Mouse (Mus musculus): ENCODE data around the gene Iqgap2. TPM values are rescaled to one million over a fixed set of nuclear protein-coding genes. Genes with fewer than 3 reads are reported as not detected.

The Iqgap2 gene
- 3.4 and 7.4 TPM in 2 replicates for polyA plus RNA-seq (2011; ENCODE audit: insufficient read length, low read depth, missing spikeins)

DNA sequence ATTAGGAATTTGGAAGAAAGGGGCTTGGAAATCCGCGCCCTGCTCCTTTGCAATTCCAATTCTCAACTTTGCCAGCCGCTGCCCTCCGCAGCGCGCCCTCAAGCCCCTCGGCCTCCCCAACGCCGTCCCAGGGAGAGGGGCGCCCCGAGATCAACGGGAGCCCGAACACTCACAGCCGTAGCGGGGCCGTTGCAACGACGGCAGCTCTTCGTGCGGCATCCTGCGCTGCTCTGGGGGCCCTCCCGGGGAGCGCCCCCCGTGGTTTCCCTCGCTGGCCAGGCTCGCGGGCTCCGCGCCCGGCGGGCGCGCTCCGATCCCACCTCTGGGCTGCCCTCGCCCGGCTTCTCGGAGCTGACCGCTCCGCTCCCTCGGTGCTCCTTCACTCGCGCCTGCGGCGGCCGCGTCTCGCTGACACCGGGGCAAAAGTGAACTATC lies at the start of gene Iqgap2:
TSS of gene Iqgap2 (minus strand) at position 432 of the 435 bp plus-strand sequence.
- peak within 1 kb of the TSS; percentile 55 for H3K4me3 ChIP-seq (ENCODE audit: insufficient read depth, low read length)
- no peak within 1 kb of the TSS for H3K27ac ChIP-seq (ENCODE audit: insufficient read depth, low read length)
- H3K4me1 ChIP-seq (ENCODE audit: control insufficient read depth, insufficient read depth, low read length): no peaks in the 10 kb centered on the region
- no peak for TF ChIP-seq CTCF (IDR thresholded peaks at IDR 0.05; ENCODE audit: borderline replicate concordance, insufficient read depth, low read length)
- no peak for TF ChIP-seq POLR2A (IDR thresholded peaks at IDR 0.05; ENCODE audit: low read depth, low read length)

DNA sequence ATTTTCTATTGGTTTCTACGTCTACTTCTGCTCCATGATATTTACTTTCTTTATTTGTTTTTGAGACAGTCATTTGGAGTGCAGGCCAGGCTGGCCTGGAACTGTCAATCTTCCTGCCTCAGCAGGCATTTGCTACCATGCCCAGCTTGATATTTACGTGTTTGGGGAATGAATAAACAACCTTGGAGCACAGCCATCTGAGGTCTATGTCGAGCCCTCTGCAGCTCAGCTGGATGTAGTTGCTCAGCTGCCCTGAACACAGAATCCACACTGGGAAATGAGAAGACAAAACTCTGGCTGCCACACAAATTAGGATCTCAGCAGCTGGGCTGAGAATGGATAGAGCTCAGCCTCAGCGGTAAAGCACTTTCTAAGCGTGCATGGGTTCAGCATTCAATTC lies 49.1 kb upstream of the Iqgap2 start:
- no peak overlapping the region for H3K27ac ChIP-seq (ENCODE audit: insufficient read depth, low read length)
- no peak overlapping the region for H3K4me3 ChIP-seq (ENCODE audit: insufficient read depth, low read length)
- TF ChIP-seq POLR2A (IDR thresholded peaks at IDR 0.05; ENCODE audit: low read depth, low read length): no peak
- no peak for TF ChIP-seq CTCF (IDR thresholded peaks at IDR 0.05; ENCODE audit: borderline replicate concordance, insufficient read depth, low read length)
- 0 out of 2 replicates have a peak, but pooled peaks cover 2% of the 10 kb centered on the region for H3K4me1 ChIP-seq (ENCODE audit: control insufficient read depth, insufficient read depth, low read length)

DNA sequence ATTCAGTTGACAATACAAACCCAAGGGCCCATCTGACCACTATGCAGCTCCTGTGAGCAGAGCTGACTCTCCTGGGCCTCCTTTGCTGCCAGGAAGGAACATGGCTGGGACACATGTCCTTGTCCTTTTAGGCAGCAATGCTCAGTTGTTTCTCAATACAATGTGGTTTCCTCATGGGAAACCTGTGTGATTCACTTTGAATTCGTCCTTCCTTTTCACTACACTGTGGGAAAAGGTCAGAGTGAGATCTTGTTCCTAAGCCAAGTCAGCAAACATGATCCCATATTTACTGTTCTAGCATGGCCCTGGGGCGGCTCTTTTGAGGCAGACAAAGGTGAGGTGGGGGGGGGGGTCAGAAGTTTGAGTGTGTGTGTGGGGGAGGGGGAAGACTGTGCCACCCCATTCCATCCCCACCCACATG lies 32.5 kb upstream of the Iqgap2 start:
- H3K27ac ChIP-seq (ENCODE audit: insufficient read depth, low read length): no peak overlapping the region
- H3K4me1 ChIP-seq (ENCODE audit: control insufficient read depth, insufficient read depth, low read length): no peaks in the 10 kb centered on the region
- H3K4me3 ChIP-seq (ENCODE audit: insufficient read depth, low read length): no peak overlapping the region
- TF ChIP-seq CTCF (IDR thresholded peaks at IDR 0.05; ENCODE audit: borderline replicate concordance, insufficient read depth, low read length) (no peak), POLR2A (IDR thresholded peaks at IDR 0.05; ENCODE audit: low read depth, low read length) (no peak)

DNA sequence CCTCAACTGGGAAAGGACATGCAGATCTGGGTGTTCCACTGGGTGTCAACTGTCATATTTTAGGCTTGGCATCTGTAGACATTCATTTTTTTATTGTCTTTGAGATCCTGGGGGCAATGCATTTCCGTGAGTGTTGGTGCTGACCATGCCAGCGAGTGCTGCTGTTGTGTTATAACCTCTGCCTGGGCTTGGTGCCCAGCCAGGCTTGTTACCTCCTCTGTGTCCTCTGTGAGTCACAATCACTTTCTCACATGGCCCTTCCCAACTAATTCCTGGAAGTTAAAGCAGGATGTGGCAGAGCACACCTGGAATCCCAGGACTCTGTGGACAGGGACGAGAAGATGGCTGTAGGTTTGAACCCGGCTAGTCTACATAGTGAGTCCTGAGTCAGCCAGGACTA lies 30.9 kb upstream of the Iqgap2 start:
- TF ChIP-seq CTCF (IDR thresholded peaks at IDR 0.05; ENCODE audit: borderline replicate concordance, insufficient read depth, low read length) (no peak), POLR2A (IDR thresholded peaks at IDR 0.05; ENCODE audit: low read depth, low read length) (no peak)
- H3K4me1 ChIP-seq (ENCODE audit: control insufficient read depth, insufficient read depth, low read length): no peaks in the 10 kb centered on the region
- no peak overlapping the region for H3K4me3 ChIP-seq (ENCODE audit: insufficient read depth, low read length)
- no peak overlapping the region for H3K27ac ChIP-seq (ENCODE audit: insufficient read depth, low read length)

DNA sequence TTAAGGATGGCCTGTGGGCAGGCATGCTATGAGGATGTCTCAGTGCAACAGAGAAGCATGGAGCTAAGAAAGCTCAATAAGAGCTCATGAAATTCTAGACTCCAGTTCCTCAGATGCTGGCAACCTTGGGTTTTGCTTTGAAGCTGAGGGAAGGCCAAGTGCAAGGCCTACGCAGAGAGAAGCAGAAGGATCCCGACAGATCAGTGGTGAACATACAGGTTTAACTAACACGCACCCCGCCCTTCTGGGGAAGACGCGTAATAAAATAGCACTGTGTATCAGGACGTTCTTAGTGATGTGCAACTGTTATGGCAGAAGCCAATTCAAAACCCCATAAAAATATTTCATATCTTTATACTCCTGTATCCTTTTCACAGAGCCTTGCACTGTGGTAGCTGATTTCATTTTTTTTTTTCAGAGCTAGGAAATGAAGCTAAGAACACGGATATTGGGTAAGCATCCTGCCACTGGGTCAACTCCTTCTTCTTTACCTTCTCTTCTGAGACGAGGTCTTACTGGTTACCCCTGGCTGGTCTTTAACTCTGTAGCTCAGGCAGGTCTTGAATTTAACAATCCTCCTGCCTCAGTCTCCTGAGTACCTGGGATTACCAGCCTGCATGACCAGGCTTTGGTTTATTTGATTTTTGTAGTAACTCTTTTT lies 27.0 kb upstream of the Iqgap2 start:
- Histone ChIP-seq H3K4me3 (ENCODE audit: insufficient read depth, low read length) (no peak overlapping the region), H3K4me1 (ENCODE audit: control insufficient read depth, insufficient read depth, low read length) (no peaks in the 10 kb centered on the region), H3K27ac (ENCODE audit: insufficient read depth, low read length) (no peak overlapping the region)
- no peak for TF ChIP-seq CTCF (IDR thresholded peaks at IDR 0.05; ENCODE audit: borderline replicate concordance, insufficient read depth, low read length)
- TF ChIP-seq POLR2A (IDR thresholded peaks at IDR 0.05; ENCODE audit: low read depth, low read length): no peak

DNA sequence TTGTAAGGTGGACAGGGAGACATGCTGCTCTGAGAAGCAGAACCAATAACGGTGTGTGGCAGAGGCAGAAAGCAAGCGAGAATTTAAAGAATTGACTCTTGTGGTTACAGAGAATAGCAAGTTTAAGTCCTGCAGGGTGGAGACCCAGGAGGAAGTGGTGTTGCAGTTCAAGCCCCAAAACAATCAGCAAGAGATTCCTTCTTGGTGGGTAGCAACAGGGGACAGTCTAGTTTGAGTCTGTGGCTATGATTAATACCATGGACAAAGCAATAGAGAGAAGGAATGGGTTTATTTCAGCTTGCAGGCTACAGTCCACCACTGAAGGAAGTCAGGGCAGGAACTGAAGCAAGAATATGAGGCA lies 21.3 kb upstream of the Iqgap2 start:
- no peaks in the 10 kb centered on the region for H3K4me1 ChIP-seq (ENCODE audit: control insufficient read depth, insufficient read depth, low read length)
- H3K27ac ChIP-seq (ENCODE audit: insufficient read depth, low read length): no peak overlapping the region
- H3K4me3 ChIP-seq (ENCODE audit: insufficient read depth, low read length): no peak overlapping the region
- TF ChIP-seq POLR2A (IDR thresholded peaks at IDR 0.05; ENCODE audit: low read depth, low read length) (no peak), CTCF (IDR thresholded peaks at IDR 0.05; ENCODE audit: borderline replicate concordance, insufficient read depth, low read length) (no peak)

DNA sequence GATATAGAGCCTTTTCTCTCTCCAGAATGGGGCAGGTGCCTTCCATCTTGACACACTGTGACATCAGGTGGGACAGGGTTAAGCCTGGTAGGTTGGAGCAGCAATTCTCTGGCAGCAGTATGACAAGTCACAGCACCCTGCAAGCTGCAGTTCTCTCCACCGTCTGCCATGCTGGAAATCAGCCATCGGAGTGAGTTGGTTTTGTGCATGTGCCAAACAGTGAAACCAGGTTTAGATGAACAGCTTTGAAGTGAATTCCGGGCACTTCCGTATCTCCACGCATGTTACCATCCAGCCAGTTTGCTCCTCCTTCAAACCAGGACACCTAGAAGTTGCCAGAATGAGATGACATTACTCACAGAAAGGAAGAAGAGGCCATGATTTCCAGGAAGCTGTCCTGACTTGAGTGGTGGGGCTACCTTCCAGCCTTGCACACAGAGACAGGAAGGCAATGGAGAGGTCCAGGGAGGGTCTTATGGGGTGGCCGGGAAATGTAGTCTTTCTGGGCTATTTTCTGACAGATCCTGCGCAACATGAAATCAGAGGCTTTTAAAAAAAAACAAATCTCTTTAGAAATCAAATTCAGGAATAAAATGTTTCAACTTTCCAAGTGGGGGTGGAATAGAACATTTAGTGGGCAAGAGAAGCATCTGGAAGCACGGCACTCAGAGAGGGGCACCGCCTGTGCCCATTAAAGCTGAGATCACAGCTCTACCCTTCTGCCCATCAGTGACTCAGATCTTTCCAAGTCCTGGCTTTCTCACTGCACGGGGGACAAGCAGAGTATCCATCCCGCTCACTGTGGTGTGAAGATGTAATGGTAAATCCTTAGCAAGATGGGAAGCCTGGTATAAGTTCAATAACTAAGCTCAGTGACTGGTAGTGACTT lies 20.7 kb upstream of the Iqgap2 start:
- Histone ChIP-seq H3K4me1 (ENCODE audit: control insufficient read depth, insufficient read depth, low read length) (no peaks in the 10 kb centered on the region), H3K27ac (ENCODE audit: insufficient read depth, low read length) (no peak overlapping the region), H3K4me3 (ENCODE audit: insufficient read depth, low read length) (no peak overlapping the region)
- TF ChIP-seq POLR2A (IDR thresholded peaks at IDR 0.05; ENCODE audit: low read depth, low read length) (no peak), CTCF (IDR thresholded peaks at IDR 0.05; ENCODE audit: borderline replicate concordance, insufficient read depth, low read length) (no peak)

DNA sequence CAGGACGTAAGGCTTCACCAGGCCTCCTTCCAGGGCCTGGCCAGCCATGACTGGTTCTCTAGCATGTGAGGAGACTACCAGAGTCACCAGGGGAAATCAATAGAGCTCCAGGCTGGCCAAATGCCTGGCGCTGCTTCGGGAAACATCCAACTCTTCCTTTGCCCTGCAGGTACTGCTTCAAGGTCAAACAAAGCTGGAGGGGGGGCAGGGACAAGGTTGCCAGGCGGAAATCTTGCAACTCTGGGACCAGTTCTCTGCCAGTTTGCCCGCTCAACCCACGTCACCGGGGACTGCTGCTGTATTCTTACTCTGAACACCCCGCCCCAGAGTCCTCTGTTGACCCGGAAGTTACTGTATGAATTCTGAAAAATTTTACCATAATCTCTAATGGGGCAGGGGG lies 18.5 kb upstream of the Iqgap2 start:
- H3K27ac ChIP-seq (ENCODE audit: insufficient read depth, low read length): no peak overlapping the region
- TF ChIP-seq CTCF (IDR thresholded peaks at IDR 0.05; ENCODE audit: borderline replicate concordance, insufficient read depth, low read length): no peak
- no peaks in the 10 kb centered on the region for H3K4me1 ChIP-seq (ENCODE audit: control insufficient read depth, insufficient read depth, low read length)
- no peak overlapping the region for H3K4me3 ChIP-seq (ENCODE audit: insufficient read depth, low read length)

DNA sequence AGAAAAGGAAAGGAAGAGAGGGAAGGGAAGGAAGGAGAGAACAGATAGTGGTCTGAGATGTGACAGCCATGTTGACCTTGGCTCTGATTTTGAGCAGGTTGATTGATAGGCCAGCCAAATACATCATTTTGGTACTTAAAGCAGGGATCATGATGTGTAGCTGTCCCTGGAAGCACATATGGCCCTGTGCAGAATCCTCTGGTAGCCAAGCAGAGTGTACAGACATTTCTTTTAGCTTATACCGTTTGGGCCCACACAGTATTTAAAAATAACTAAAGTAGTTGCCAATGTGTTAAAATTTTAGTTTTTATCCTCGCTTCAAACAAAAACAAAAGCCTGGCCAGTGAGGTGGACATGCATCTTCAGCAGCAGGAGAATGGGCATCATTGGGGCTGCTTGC lies 17.5 kb upstream of the Iqgap2 start:
- TF ChIP-seq POLR2A (IDR thresholded peaks at IDR 0.05; ENCODE audit: low read depth, low read length) (no peak), CTCF (IDR thresholded peaks at IDR 0.05; ENCODE audit: borderline replicate concordance, insufficient read depth, low read length) (no peak)
- Histone ChIP-seq H3K4me3 (ENCODE audit: insufficient read depth, low read length) (no peak overlapping the region), H3K27ac (ENCODE audit: insufficient read depth, low read length) (no peak overlapping the region), H3K4me1 (ENCODE audit: control insufficient read depth, insufficient read depth, low read length) (no peaks in the 10 kb centered on the region)

DNA sequence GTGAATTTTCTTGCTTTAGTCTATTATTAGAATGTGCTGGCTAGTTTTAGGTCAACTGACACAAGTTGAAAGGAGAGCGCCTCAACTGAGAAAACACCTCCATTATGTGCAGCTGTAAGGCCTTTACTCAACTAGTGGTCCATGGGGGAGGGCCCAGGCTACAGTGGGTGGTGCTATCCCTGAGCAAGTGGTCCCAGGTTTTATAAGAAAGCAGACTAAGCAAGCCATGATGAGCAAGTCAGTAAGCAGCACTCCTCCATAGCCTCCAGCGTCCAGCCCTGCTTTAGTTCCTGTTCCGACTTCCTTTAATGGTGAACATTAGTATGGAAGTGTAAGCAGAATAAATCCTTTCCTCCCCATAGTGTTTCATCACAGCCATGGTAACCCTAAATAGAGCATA lies 11.0 kb upstream of the Iqgap2 start:
- Histone ChIP-seq H3K27ac (ENCODE audit: insufficient read depth, low read length) (no peak overlapping the region), H3K4me3 (ENCODE audit: insufficient read depth, low read length) (no peak overlapping the region), H3K4me1 (ENCODE audit: control insufficient read depth, insufficient read depth, low read length) (no peaks in the 10 kb centered on the region)
- TF ChIP-seq CTCF (IDR thresholded peaks at IDR 0.05; ENCODE audit: borderline replicate concordance, insufficient read depth, low read length) (no peak), POLR2A (IDR thresholded peaks at IDR 0.05; ENCODE audit: low read depth, low read length) (no peak)

All from embryonic fibroblast, embryonic 13.5 days (primary cell).